Mouse (Mus musculus) embryonic facial prominence, embryonic 14.5 days (tissue): ENCODE measurements around the gene Insig1. TPM values are rescaled to one million over a fixed set of nuclear protein-coding genes. Genes with fewer than 3 reads are reported as not detected.
A peak's percentile ranks its signal among the peaks of the same experiment; 100 is the strongest.

ENCODE experiments used
- ATAC-seq: fragments of 200-750 bp; cut with Nextera tagmentation; 2 replicates; pipeline ENCODE4 v1.8.0; 2017; ENCODE audit warnings: low read depth, moderate number of reproducible peaks, moderate TSS enrichment
- DNase-seq: peaks from one replicate; pipeline ENCODE4 v3.0.0-alpha.2; 2015; ENCODE audit warnings: low spot score
- H3K27ac ChIP-seq: fragments of 300-500 bp; sonication (generic); replicated peaks from 2 replicates; pipeline ENCODE4 v1.5.1; 2014; ENCODE audit warnings: low read depth, mild to moderate bottlenecking, low read length, moderate library complexity
- H3K27me3 ChIP-seq: fragments of 300-500 bp; sonication (generic); replicated peaks from 2 replicates; pipeline ENCODE4 v1.6.1; 2014; ENCODE audit warnings: low read length; ENCODE audit not compliant: control insufficient read depth, insufficient read depth
- H3K36me3 ChIP-seq: fragments of 300-500 bp; sonication (generic); 2 replicates; pipeline ENCODE4 v1.6.1; 2014; ENCODE audit warnings: low read length, mixed read lengths; ENCODE audit not compliant: control insufficient read depth, insufficient read depth
- H3K4me1 ChIP-seq: fragments of 300-500 bp; sonication (generic); 2 replicates; pipeline ENCODE4 v1.6.1; 2014; ENCODE audit warnings: antibody characterized with exemption, low read length; ENCODE audit not compliant: control insufficient read depth, insufficient read depth
- H3K4me2 ChIP-seq: fragments of 300-500 bp; sonication (generic); 2 replicates; pipeline ENCODE4 v1.6.1; 2014; ENCODE audit warnings: low read depth, mild to moderate bottlenecking, low read length, moderate library complexity, mixed read lengths
- H3K4me3 ChIP-seq: fragments of 300-500 bp; sonication (generic); 2 replicates; pipeline ENCODE4 v1.5.1; 2014; ENCODE audit warnings: low read depth, mild to moderate bottlenecking, low read length
- H3K9ac ChIP-seq: fragments of 300-500 bp; sonication (generic); 2 replicates; pipeline ENCODE4 v1.6.1; 2014; ENCODE audit warnings: low read depth, mild to moderate bottlenecking, low read length, moderate library complexity, mixed read lengths
- H3K9me3 ChIP-seq: fragments of 300-500 bp; sonication (generic); 2 replicates; pipeline ENCODE4 v1.6.1; 2016; ENCODE audit warnings: low read length; ENCODE audit not compliant: control insufficient read depth
- WGBS: fragments of 180-500 bp; shearing (Covaris S2); extraction: QIAGEN DNeasy Blood & Tissue Kit; methylation state at CpG from one replicate; pipeline ENCODE4 v1.1.7; 2014; 5-methylcytosine and 5-hydroxymethylcytosine counted together
- polyA plus RNA-seq: library from polyadenylated mRNA; unstranded; fragments of >200 nt; fragmentation: Nextera tagmentation; extraction: Ambion mirVana; gene quantifications from 2 replicates; pipeline ENCODE4 v1.2.1, GENCODE M21; 2014

The Insig1 gene
- 47.9 and 58.7 TPM in 2 replicates for polyA plus RNA-seq

DNA sequence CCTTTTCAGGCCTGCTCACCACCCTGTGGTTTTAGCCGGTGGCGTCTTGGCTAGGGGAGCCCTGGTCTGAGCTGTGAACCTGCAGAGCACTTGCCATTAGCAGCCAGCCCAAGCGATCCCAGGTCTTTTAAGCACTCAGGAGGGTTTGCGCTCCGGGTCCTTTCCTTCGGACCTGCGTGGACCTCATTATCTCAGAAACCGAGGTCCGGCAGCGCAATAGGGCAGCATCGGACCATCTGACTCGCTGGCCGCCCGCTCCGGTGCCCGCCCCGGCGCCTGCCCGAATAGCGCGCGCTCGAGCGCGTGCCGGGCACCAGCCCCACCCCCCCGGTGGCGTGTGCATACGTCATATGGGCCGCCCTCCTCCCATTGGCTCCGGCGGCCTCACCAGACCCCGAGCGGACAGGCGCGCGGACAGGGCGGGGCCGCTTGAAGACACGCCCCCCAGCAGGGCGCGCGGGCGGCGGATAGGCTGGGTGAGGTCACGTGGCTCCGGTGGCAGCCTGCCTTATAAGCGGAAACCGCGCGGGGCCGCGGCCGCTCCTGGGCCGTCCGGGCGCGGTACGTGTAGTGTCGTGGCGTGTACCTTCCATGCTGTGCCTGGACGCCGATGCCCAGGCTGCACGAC, at the start of gene Insig1:
TSS of gene Insig1 (plus strand) at position 536 of the 628 bp plus-strand sequence.
- under 1% methylated on average over 39 of the region's 64 CpGs for WGBS
- Histone ChIP-seq H3K4me3 (peak within 1 kb of the TSS; percentile 86), H3K9me3 (no peaks in the 10 kb centered on the region), H3K36me3 (peaks cover 29% of the 10 kb centered on the region), H3K27me3 (no peaks in the 10 kb centered on the region), H3K27ac (peak within 1 kb of the TSS; percentile 89), H3K9ac (peak within 1 kb of the TSS; percentile 78), H3K4me2 (peak within 1 kb of the TSS; percentile 80), H3K4me1 (peaks cover 12% of the 10 kb centered on the region; the same call in 1 of the 2 replicates)
- DNase-seq (peak; percentile 98), ATAC-seq (peak; percentile 94)

DNA sequence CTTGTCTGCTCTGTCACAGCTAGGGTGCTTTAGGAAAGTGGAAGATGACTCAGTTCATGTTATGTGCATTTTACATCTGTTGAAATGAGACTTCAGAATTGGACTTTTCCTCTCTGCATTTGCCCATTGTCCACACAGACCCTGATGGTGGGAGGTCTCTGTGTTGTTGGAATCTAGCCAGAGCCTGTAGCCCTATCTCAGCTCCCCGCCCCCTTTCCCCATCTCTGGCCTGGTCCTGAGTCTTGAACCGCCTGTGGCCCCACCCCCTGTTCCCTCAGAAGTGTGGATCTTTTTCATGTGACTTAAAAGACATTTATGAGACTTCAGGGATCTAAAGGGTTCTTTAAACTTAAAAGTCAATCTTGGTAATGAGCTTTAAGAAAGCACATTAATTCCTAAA, 47.7 kb upstream of the Insig1 start:
- Histone ChIP-seq H3K36me3 (no peaks in the 10 kb centered on the region), H3K27me3 (no peaks in the 10 kb centered on the region), H3K4me2 (no peak overlapping the region), H3K4me3 (no peak overlapping the region), H3K27ac (no peak overlapping the region), H3K4me1 (no peaks in the 10 kb centered on the region), H3K9me3 (0 out of 2 replicates have a peak, but pooled peaks cover 4% of the 10 kb centered on the region), H3K9ac (no peak overlapping the region)
- no peak for ATAC-seq
- WGBS: 44% methylated on average over 2 of the region's 2 CpGs
- DNase-seq: no peak

DNA sequence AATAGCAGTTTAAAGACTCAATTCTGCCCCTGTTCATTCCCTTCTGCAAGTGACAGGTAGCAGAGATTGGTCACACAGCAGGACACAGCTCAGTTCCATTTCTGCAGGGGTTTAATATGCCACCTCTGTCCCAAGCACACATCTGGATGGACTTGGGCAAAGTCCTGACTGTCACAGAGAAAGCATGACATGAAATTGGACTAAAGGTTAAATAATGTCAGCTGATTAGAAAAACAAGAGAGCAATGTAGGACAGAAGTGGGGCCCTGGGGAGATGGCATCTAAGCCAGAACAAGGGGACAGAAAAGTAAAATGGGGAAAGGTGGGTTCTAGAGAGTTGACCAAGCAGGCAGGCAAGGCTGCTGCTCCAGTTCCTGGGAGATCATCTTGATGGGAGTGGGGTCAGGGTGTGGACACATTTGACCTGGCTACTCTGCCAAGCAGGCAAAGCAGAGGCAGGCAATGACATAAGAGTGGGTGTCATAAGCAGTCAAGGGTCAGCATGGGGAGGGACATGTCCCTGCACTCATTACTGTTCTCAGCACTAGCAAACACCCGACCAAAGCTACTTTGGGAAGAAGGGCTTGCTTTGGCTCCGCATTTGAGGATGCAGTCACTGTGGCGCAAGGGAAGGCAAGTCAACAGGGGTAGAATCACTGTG, 39.5 kb upstream of the Insig1 start:
- Histone ChIP-seq H3K4me1 (no peaks in the 10 kb centered on the region), H3K9me3 (no peaks in the 10 kb centered on the region), H3K27ac (no peak overlapping the region), H3K4me3 (no peak overlapping the region), H3K9ac (no peak overlapping the region), H3K4me2 (no peak overlapping the region), H3K36me3 (no peaks in the 10 kb centered on the region), H3K27me3 (no peaks in the 10 kb centered on the region)
- WGBS: 90% methylated on average over 3 of the region's 3 CpGs
- no peak for DNase-seq
- ATAC-seq: no peak

DNA sequence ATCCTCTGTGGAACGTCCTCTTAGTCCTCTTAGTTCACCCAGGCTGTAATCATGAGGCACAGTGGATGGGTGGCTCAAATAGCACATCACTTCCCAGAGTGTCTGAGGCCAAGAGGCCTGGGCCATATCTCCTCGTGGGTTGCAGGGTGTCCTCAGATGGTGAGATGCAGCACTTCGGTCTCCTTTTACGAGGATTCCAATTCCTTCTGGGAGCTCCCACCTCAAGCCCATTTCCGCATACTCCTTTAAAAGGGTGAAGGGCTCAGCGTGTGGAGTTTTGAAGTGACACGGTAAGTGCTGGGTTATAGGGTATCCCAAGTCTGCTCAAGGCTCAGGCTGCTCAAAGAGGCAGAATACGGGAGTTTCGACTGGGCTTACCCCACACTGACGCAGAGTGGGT, 38.3 kb upstream of the Insig1 start:
- 85% methylated on average over 10 of the region's 10 CpGs for WGBS
- no peak overlapping the region for H3K9ac ChIP-seq
- DNase-seq (no peak), ATAC-seq (no peak)
- no peak overlapping the region for H3K4me2 ChIP-seq
- H3K9me3 ChIP-seq: no peaks in the 10 kb centered on the region
- no peak overlapping the region for H3K4me3 ChIP-seq
- H3K4me1 ChIP-seq: peaks cover 7% of the 10 kb centered on the region; the same call in 1 of the 2 replicates
- no peaks in the 10 kb centered on the region for H3K36me3 ChIP-seq
- no peak overlapping the region for H3K27ac ChIP-seq
- no peaks in the 10 kb centered on the region for H3K27me3 ChIP-seq

DNA sequence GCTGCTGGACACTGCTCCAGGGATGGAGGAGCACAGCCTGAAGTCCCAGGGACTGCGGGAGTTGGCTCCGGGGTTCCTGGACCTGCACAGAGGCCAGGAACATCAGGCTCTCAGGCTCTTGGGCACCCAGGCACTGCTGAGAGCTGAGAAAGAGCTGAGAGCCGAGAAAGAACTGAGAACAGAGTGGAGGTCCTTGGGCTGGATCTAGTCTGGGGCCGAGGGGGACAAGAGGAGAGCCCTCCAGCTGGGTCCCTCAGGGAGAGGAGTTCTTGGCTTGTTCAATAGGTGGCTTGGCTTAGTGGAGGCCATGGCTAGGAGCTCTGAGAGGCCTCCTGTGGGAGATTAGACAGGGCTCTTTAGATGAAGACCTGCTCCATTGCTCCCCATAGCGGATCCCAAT, 37.9 kb upstream of the Insig1 start:
- H3K36me3 ChIP-seq: no peaks in the 10 kb centered on the region
- H3K4me2 ChIP-seq: no peak overlapping the region
- 90% methylated on average over 5 of the region's 5 CpGs for WGBS
- no peak overlapping the region for H3K27ac ChIP-seq
- no peak overlapping the region for H3K9ac ChIP-seq
- H3K4me3 ChIP-seq: no peak overlapping the region
- H3K4me1 ChIP-seq: peaks cover 11% of the 10 kb centered on the region
- no peak for ATAC-seq
- no peak for DNase-seq
- H3K9me3 ChIP-seq: no peaks in the 10 kb centered on the region
- no peaks in the 10 kb centered on the region for H3K27me3 ChIP-seq

DNA sequence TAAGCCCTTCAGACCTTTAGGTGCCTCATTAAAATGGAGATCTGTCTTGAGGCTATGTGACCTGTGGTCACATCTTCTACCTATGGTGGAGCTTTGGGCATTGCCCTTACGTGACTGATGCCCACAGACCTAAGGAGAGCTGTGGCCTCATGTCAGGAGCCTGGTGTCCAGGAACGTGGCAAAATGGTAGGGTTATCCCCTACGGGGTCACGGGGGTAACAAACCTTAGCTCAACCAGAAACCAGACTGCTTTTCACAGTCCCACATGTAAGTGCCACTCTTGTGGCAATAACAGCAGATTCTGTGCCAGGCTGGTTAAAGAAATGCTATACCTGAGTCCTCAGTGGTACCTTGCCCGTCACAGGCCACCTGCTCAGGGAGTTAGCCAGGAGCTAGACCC, 37.3 kb upstream of the Insig1 start:
- ATAC-seq (no peak), DNase-seq (no peak)
- Histone ChIP-seq H3K9me3 (no peaks in the 10 kb centered on the region), H3K4me2 (no peak overlapping the region), H3K4me3 (no peak overlapping the region), H3K4me1 (peaks cover 15% of the 10 kb centered on the region), H3K36me3 (no peaks in the 10 kb centered on the region), H3K27me3 (no peaks in the 10 kb centered on the region), H3K9ac (no peak overlapping the region), H3K27ac (no peak overlapping the region)
- WGBS: 84% methylated on average over 5 of the region's 5 CpGs

DNA sequence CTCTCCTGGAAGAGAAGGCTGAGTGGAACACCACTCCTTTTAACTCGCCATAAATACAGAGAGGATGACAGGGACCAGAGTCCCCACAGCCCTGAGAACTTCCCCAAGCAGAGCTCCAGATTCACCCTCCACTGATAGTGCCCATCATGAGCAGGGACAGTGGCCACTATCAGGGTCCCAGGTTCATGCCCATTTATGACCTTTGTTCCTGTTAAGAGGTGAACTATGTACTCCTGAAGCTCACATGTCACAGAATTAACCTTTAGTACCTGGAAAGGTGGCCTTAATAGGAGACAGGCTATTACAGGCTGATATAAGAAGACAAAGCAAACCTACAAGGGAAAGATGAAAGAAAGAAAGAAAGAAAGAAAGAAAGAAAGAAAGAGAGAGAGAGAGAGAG, 35.2 kb upstream of the Insig1 start:
- H3K4me3 ChIP-seq: no peak overlapping the region
- no peaks in the 10 kb centered on the region for H3K9me3 ChIP-seq
- no peak overlapping the region for H3K4me2 ChIP-seq
- no peaks in the 10 kb centered on the region for H3K36me3 ChIP-seq
- ATAC-seq (no peak), DNase-seq (no peak)
- no peaks in the 10 kb centered on the region for H3K27me3 ChIP-seq
- whole genome bisulfite sequencing: 87% methylated on average over 1 of the region's 1 CpGs
- no peak overlapping the region for H3K9ac ChIP-seq
- H3K27ac ChIP-seq: no peak overlapping the region
- H3K4me1 ChIP-seq: peaks cover 15% of the 10 kb centered on the region

DNA sequence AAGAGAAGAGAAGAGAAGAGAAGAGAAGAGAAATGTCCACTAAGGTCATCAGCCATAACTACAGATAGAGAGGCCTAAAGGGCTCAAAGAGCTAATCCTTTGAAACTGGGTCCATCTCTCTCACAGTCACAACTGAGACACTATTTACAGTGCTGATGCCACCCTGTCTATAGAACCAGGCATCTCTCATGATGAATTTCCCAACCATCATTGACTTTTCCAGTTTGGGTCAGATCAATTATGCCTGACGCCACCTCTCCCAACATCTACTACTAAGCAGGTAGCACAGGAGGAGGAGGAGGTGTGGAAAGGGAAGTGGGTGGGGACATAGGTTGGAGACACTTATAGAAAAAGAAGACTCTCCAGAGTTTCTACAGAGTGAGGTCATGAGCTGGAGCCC, 34.6 kb upstream of the Insig1 start:
- H3K27me3 ChIP-seq: no peaks in the 10 kb centered on the region
- no peaks in the 10 kb centered on the region for H3K36me3 ChIP-seq
- H3K9ac ChIP-seq: no peak overlapping the region
- peaks cover 15% of the 10 kb centered on the region for H3K4me1 ChIP-seq
- no peaks in the 10 kb centered on the region for H3K9me3 ChIP-seq
- no peak overlapping the region for H3K27ac ChIP-seq
- H3K4me3 ChIP-seq: no peak overlapping the region
- no peak overlapping the region for H3K4me2 ChIP-seq
- ATAC-seq (no peak), DNase-seq (no peak)
- 77% methylated on average over 1 of the region's 1 CpGs for WGBS

DNA sequence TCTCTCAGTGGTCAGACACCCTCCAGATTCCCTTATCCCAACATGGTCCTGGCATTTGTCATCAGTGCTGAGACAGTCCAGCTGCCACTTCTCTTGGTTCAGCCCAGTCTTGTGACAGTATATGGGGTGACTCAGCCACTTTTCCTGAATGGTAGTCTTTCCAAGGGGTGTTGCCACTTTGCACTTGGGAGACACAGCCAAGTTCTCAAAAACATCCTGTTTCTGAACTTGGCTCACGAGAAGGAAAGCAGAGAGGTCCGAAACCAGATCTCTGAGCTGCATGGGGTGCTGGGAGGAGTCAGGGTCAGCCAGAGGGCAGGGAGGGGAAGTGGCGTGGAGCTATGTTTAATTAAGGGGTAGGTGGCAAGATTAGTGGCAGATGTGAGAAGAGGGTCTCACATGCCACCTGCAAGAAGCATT, 34.0 kb upstream of the Insig1 start:
- Histone ChIP-seq H3K27me3 (no peaks in the 10 kb centered on the region), H3K4me3 (no peak overlapping the region), H3K27ac (no peak overlapping the region), H3K9ac (no peak overlapping the region), H3K4me2 (peak overlapping the region; percentile 16; the same call in 1 of the 2 replicates), H3K36me3 (no peaks in the 10 kb centered on the region), H3K4me1 (peaks cover 15% of the 10 kb centered on the region), H3K9me3 (no peaks in the 10 kb centered on the region)
- WGBS: 9% methylated on average over 3 of the region's 3 CpGs
- peak; percentile 65 for DNase-seq
- ATAC-seq: peak; percentile 42; the same call in 1 of the 2 replicates
